Mouse (Mus musculus): ENCODE data around the gene B2m. TPM values are rescaled to one million over a fixed set of nuclear protein-coding genes. Genes with fewer than 3 reads are reported as not detected.
"Not testable (repeated sequence)": the region's sequence is repeated elsewhere in the genome, so short reads cannot be mapped to it uniquely, and the experiment has no call there.

B2m gene
- 100 to 1,000 TPM in 1 of 2 experiments, 10 to 100 TPM in 1; 99.1 to 104 TPM for total RNA-seq (2021)

DNA sequence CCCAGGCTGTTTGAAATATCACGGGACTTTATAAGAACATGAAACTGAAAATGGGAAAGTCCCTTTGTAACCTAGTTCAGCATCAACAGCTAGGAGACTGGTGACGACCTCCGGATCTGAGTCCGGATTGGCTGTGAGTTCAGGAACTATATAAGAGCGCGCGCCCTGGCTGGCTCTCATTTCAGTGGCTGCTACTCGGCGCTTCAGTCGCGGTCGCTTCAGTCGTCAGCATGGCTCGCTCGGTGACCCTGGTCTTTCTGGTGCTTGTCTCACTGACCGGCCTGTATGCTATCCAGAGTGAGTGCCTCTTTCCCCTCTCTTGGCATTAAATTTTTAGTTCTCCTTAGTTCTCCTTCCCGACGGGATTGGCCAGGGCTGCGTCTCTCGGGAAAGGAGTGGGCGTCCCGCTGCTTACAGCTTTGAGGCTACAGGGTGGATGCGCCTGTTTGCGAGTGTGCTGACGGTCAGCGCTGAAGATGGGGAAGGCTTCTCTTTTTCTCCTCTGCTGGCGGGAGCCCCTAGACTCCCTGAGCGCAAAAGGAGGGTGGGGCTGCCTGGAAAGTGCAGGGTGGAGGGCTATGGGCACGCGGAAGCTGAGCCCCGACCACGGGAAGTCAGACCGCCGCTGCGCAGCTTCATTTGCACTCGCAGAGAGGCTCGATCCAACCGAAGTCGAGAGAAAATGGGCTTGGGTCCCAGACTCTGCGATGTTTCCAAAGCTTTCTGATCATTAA lies at the start of gene B2m:
Gene B2m, plus strand, starts transcription at position 179 of the 734 bp plus-strand sequence.
- DNase-seq (ENCODE audit: extremely low spot score in 1 of 2, low spot score in 1 of 2), result peak; percentile 86 to 89

DNA sequence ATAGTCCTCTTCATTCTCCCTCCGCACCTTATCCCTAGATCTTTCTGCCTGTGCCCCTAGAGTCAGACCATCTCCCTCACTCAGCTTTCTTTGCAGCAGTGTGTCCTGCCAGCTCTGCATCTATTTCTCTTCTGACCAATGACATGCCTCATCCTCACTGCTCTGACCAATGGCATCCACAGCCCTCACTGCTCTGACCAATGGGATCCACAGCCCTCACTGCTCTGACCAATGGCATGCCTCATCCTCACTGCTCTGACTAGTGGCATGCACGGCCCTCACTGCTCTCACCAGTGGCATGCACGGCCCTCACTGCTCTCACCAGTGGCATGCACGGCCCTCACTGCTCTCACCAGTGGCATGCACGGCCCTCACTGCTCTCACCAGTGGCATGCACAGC lies 49.8 kb upstream of the B2m start:
- not testable (repeated sequence) for DNase-seq (ENCODE audit: extremely low spot score in 1 of 2, low spot score in 1 of 2)

GRCm38 (mm10) chr2:122102070-122102469 lies 45.4 kb upstream of the B2m start:
- no peak for DNase-seq (ENCODE audit: extremely low spot score in 1 of 2, low spot score in 1 of 2)

GRCm38 (mm10) chr2:122108101-122108500 lies 39.4 kb upstream of the B2m start:
- no peak for DNase-seq (ENCODE audit: extremely low spot score in 1 of 2, low spot score in 1 of 2)

- DNase-seq (ENCODE audit: extremely low spot score in 1 of 2, low spot score in 1 of 2), result no peak
These were observed 37.8 kb upstream of the B2m start for GRCm38 (mm10) chr2:122109714-122110113.

DNA sequence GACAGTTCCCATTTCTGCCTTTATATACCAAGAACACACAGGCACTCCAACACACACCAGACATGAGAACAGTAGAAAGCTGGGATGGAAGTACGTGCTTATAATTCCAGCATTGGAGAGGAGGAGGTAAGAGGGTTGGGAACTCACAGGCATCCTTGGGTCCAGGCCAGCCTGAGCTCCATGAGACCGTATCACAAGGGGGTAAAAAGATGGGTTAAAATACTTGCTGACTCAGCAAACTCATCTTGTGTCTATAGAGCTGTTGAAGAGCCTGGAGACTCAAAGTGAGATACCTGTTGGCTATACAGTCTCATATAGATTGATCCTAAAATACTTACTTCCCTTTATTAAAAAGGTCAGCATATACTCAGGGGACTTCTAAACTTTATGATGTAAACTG lies 30.6 kb upstream of the B2m start:
- DNase-seq (ENCODE audit: extremely low spot score in 1 of 2, low spot score in 1 of 2), result no peak

DNA sequence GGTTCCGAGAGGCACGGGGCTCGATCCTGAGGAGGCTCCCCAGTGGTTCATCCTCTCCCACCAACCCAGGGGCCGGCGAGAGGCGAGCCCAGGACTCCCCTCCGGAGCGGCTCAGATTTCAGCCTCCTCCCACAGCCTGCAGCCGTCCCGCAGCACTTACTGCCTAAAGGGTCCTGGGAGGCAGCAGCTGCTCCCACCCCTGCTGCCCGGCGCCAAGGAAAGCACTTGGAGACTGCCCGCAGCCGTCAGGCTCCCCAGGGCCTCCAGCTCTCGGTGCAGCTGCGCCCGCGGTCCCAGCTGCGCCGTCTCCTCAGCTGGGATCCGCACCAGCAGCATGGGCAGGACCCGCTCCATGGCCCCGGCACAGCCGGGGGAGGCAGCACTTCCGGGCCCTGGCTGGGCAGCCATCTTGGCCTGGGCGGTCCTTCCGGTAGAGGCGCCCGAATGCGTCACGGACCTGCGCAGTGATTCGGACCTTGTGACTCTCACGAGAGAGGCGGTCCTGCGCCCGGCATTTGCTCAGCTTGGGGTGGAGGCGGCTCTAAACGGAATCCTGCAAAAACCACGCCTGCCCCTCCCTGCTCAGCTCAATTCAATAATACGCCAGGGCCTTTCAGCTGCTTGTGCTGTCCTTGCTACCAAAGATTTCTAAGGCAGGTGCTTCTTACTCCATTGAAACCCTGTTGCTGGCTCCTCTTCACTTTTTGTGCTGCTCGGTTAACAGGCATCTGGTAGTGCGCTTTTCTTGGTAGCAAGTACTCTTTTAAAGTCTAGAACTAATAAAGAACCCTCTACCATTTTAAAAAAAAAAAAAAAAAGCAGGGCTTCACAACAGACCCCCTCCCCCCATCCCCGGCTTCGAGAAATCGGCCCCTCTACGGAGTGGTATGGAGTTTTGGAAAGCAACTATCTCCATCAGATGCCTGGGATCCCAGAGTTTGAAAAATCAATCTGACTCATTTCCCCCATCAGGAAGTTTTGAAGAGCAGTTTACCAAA lies 29.2 kb upstream of the B2m start, which contains the start of gene Spg11:
Gene Spg11, minus strand, starts transcription at position 426 of the 998 bp plus-strand sequence.
- peak; percentile 92 to 95 for DNase-seq (ENCODE audit: extremely low spot score in 1 of 2, low spot score in 1 of 2)

- DNase-seq (ENCODE audit: extremely low spot score in 1 of 2, low spot score in 1 of 2), result no peak
These were observed 21.6 kb upstream of the B2m start for GRCm38 (mm10) chr2:122125680-122126572.

DNA sequence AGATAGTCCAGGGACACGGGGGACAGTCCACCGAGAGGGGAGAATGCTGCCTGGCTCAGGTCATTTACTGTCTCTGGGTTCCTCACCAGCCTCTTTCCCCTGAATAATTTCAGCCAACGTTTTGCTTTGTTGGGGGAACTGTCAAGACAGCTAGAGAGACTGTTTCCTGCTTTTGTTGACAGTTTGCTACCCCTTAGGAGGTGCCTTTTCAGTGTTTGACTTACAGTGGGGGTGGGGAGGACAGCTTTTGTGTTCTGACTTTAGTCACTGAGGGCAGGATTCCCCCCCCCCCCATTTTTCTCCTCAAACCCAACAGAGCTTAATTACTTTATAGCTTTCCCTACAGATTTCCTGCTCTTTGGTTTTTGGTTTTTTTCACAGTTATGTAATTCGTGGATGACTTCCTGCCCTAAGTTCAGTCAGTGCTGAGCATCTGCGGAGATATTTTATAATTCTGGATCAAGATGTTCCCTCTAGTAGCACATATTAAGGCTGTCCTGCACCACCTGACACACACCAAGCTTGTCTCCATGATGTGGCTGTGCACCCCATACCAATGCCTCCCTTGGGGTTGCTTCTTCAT lies 20.6 kb upstream of the B2m start:
- no peak for DNase-seq (ENCODE audit: extremely low spot score in 1 of 2, low spot score in 1 of 2)

GRCm38 (mm10) chr2:122127635-122128034 lies 19.9 kb upstream of the B2m start:
- no peak for DNase-seq (ENCODE audit: extremely low spot score in 1 of 2, low spot score in 1 of 2)

DNA sequence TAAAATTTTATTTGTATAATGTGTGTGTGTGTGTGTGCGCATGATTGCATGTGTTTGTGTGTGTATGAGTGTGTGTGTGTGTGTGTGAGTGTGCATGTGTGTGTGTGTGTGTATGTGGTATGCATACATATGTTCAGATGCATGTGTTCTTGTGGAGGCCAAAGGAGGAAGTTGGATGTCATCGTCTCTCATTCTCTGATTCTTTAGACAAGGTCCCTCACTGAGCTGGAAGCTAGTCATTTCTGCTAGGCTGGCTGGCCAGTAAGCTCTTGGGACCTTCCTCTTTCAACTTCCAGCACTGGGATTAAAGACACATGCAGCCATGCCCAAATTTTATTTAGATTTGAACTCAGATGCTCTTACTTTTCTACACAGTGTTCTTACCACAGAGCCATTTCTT lies 15.4 kb upstream of the B2m start:
- DNase-seq (ENCODE audit: extremely low spot score in 1 of 2, low spot score in 1 of 2), result no peak

DNA sequence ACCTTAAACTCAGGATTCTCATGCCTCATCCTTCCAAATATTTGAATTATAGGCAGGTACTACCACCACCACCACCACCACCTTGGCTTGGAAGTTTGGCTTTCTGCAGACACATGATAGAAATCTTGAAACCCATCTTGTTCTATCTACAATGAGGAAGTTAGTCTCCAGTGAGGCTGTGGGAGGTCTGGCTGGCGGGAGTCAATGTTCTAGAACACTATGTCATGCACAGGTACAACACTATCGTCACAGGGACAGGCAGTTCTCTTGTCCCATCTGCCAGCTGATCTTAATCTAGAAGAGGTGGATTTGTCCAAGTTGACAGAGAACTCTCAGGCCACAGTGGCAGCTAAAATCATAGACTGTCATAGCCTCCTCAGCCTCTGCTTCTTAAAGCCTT lies 14.9 kb upstream of the B2m start:
- no peak for DNase-seq (ENCODE audit: extremely low spot score in 1 of 2, low spot score in 1 of 2)

GRCm38 (mm10) chr2:122137839-122138465 lies 9.5 kb upstream of the B2m start:
- no peak for DNase-seq (ENCODE audit: extremely low spot score in 1 of 2, low spot score in 1 of 2)

DNA sequence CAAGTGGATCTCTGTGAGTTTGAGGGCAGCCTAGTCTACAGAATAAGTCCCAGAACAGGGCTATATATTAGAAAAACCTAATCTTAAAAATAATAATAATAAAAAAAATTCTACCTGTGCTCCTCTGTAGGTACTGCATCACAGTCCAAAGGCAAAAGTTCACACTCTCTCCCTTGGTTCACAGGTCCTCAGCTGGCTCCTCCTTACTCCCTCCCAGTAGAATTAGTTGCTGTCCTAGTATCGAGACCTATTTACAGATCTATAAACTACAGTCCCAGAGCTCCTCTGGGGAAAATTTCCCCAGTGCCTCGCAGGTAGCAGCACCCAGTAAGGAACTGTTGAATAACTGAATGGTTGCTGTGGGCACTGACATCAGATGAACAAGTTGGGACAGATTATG lies 6.7 kb upstream of the B2m start:
- no peak for DNase-seq (ENCODE audit: extremely low spot score in 1 of 2, low spot score in 1 of 2)

- no peak for DNase-seq (ENCODE audit: extremely low spot score in 1 of 2, low spot score in 1 of 2)
These were observed 6.0 kb upstream of the B2m start for GRCm38 (mm10) chr2:122141332-122141967.

- no peak for DNase-seq (ENCODE audit: extremely low spot score in 1 of 2, low spot score in 1 of 2)
These were observed 4.4 kb upstream of the B2m start for GRCm38 (mm10) chr2:122143111-122143510.

GRCm38 (mm10) chr2:122145756-122146155 lies 1.7 kb upstream of the B2m start:
- DNase-seq (ENCODE audit: extremely low spot score in 1 of 2, low spot score in 1 of 2), result no peak

DNA sequence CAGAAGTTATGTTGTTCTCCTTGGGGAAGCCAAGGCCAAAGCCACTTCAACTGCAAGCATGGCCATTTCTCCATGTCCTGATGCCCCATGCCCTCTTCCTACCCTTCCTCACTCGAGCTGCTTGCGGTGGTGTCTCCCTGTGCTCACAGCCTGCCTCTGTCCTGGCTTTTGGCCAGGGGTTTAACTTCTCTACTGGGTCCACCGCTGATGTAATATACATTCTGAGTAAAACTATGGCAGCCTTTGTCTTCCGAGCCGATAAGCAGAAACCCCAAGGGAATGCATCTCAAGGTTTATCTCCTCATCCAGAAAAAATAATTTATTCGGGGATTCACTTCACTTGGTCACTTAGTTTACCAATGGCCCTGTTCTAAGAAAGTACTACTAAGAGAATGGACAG lies 799 bp upstream of the B2m start:
- no peak for DNase-seq (ENCODE audit: extremely low spot score in 1 of 2, low spot score in 1 of 2)

Data from layer of hippocampus, postnatal 25 days (tissue).